Mouse (Mus musculus): Measurements from ENCODE around the gene Klhl40.

Gene Klhl40

DNA sequence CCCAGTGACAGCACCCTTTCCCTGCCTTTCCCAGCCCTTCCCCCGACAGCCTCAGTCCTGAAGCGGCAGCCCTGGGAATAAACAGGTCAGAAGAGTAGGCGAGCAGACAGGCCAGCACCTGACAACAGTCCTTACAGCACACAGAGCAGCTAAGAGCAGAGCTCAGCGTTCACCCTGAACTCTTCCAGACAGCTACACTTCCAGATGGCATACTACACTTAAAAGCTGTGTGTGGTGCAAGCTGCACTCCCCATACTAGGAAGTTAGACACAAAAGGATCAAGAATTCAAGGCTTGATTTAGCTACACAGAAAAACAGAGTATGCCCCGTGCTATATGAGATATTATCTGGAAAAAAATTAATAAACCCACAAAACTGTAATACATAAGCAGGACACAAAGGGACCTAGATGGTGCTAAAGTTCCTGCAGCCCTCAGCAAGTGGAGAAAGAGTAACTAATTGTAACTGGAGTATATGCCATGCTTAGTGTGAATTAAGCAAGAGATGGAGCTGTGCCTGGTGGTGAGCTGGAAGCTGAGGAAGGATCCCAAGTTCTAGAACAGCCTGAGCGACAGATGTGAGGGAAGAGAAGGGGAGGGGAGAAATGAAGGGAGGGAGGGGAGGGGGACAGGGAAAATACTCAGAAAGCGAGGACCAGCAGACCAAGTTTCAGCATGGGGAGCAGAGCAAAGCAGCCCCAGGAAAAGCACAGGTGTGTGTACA, 52.0 kb downstream of the Klhl40 start:
- DNase-seq: no peak

DNA sequence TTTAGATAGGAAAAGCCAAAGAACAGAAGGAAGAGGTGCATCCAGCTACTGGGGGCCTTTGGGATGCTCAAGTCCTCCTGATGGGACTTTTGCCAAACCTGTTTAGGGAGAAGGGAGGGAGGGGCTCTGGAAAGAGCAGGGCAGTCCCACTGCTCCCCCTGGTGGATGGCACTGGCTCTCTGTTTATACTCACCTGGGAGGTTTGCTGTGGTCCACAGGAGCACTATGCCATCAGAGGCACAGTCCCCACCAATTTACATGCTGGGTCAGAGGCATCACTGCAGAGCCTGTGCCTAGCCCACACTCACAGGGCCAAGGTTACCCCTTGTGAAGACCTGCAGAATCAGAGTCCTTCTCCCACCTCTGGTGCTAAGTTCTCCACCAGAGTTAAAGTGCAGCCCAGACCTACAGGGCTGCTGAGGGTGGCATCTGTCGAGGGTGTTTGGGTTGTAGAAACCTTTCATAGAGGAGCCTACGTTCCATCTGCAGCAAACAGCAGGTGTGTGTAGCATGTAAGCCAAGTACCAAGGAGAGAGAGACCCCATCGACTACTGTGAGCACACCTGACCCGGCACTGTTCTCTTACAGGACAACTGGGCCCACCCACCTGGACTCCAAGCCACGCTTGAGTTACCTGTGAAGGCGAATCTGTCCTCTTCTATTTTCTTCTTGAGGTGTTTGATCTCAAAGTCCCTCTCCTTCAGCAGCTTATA, 53.0 kb downstream of the Klhl40 start:
- peak; percentile 52 for DNase-seq

DNA sequence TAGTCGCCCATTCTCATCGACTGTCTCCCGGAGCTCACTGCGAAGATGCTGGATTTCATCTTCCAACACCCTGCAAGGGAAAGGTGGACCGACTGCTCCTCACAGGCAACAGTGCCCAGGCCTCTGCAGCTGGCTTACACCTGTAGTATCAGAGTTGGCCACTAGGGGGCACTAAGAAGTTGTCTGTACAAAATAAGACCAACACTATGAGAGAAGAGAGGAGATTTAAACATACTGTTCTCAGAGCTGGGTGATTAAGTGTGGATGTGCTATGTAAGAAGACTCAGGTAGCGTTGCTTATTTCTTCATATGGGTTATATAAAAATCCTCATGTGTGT, 53.5 kb downstream of the Klhl40 start:
- DNase-seq: peak; percentile 57 to 69
